Comparison of ENCODE assay signal across 7 mouse cellular contexts in genomic region chr2:31164841-31165455, GRCm38 (mm10). TPM values are rescaled to one million over a fixed set of nuclear protein-coding genes. Genes with fewer than 3 reads are reported as not detected.
DNase-seq lines count a peak whose midpoint lies in the region; ATAC-seq and TF ChIP-seq lines count a peak whose summit lies in the region.

No protein-coding gene starts in this region.

- H3K9ac ChIP-seq in heart, postnatal 0 days (replicated peaks; ENCODE audit: low read depth, low read length), result no peak overlapping the region
- no peak overlapping the region for H3K9ac ChIP-seq in stomach, embryonic 14.5 days (replicated peaks; ENCODE audit: low read depth, low read length)
- H3K9ac ChIP-seq in hindbrain, embryonic 14.5 days, result no peak overlapping the region

- H3K4me3 ChIP-seq in heart, postnatal 0 days (ENCODE audit: low read depth, low read length), result no peak overlapping the region
- no peak overlapping the region for H3K4me3 ChIP-seq in limb, embryonic 10.5 days
- H3K4me3 ChIP-seq in stomach, embryonic 14.5 days (ENCODE audit: low read depth, low read length), result no peak overlapping the region
- no peak overlapping the region for H3K4me3 ChIP-seq in hindbrain, embryonic 14.5 days (replicated peaks; ENCODE audit: low read length)

- no peak for TF ChIP-seq CTCF in heart, postnatal 0 days (IDR thresholded peaks at IDR 0.05; ENCODE audit: low read depth)

- H3K36me3 ChIP-seq in heart, postnatal 0 days (replicated peaks; ENCODE audit: control insufficient read depth, insufficient read depth, low read length), result peaks cover 27% of the 10 kb centered on the region
- peaks cover 40% of the 10 kb centered on the region for H3K36me3 ChIP-seq in limb, embryonic 10.5 days
- peaks cover 25% of the 10 kb centered on the region for H3K36me3 ChIP-seq in stomach, embryonic 14.5 days (ENCODE audit: control insufficient read depth, insufficient read depth, low read length)
- peaks cover 35% of the 10 kb centered on the region for H3K36me3 ChIP-seq in hindbrain, embryonic 14.5 days (replicated peaks; ENCODE audit: control insufficient read depth, insufficient read depth)

- H3K27me3 ChIP-seq in heart, postnatal 0 days (ENCODE audit: control insufficient read depth, insufficient read depth, low read length), result no peaks in the 10 kb centered on the region
- no peaks in the 10 kb centered on the region for H3K27me3 ChIP-seq in limb, embryonic 10.5 days (ENCODE audit: low read depth, poor library complexity, severe bottlenecking)
- no peaks in the 10 kb centered on the region for H3K27me3 ChIP-seq in stomach, embryonic 14.5 days (ENCODE audit: control insufficient read depth, insufficient read depth, low read length)
- H3K27me3 ChIP-seq in hindbrain, embryonic 14.5 days (ENCODE audit: control insufficient read depth, insufficient read depth, low read length), result no peaks in the 10 kb centered on the region

- peak overlapping the region; percentile 7; the same call in 1 of the 2 replicates for H3K4me2 ChIP-seq in heart, postnatal 0 days (ENCODE audit: low read depth, low read length)
- 0 out of 2 replicates have a peak overlapping the region, but pooled peaks have one; percentile 2 for H3K4me2 ChIP-seq in stomach, embryonic 14.5 days (replicated peaks; ENCODE audit: low read depth, low read length)
- H3K4me2 ChIP-seq in hindbrain, embryonic 14.5 days (replicated peaks), result no peak overlapping the region

- DNase-seq in ovary, adult 18-20 months (ENCODE audit: low spot score), result peak; percentile 12
- DNase-seq in ovary, postnatal 10 days (ENCODE audit: low spot score), result no peak
- DNase-seq in embryo, embryonic 10.5 days (ENCODE audit: low spot score), result peak; percentile 21
- peak; percentile 88 for DNase-seq in heart, postnatal 0 days (ENCODE audit: low spot score)
- DNase-seq in limb, embryonic 10.5 days (ENCODE audit: low spot score), result no peak
- DNase-seq in hindbrain, embryonic 14.5 days (ENCODE audit: low spot score), result no peak

- peak overlapping the region; percentile 82 for H3K27ac ChIP-seq in heart, postnatal 0 days (ENCODE audit: low read depth)
- H3K27ac ChIP-seq in limb, embryonic 10.5 days, result peak overlapping the region; percentile 21
- H3K27ac ChIP-seq in stomach, embryonic 14.5 days (ENCODE audit: low read length), result peak overlapping the region; percentile 95
- H3K27ac ChIP-seq in hindbrain, embryonic 14.5 days, result no peak overlapping the region

- no peak for TF ChIP-seq EP300 in heart, postnatal 0 days (IDR thresholded peaks at IDR 0.05; ENCODE audit: low read depth)

- WGBS in heart, postnatal 0 days, result 9% methylated on average over 5 of the region's 5 CpGs
- WGBS in limb, embryonic 10.5 days, result 57% methylated on average over 5 of the region's 5 CpGs
- WGBS in stomach, embryonic 14.5 days, result 22% methylated on average over 5 of the region's 5 CpGs
- 42% methylated on average over 5 of the region's 5 CpGs for whole genome bisulfite sequencing in hindbrain, embryonic 14.5 days

- ATAC-seq in heart, postnatal 0 days (ENCODE audit: insufficient read depth, low read depth), result peak; percentile 76
- ATAC-seq in stomach, embryonic 14.5 days (ENCODE audit: insufficient number of reproducible peaks, insufficient read depth, low FRiP score, low read depth), result peak; percentile 82
- ATAC-seq in hindbrain, embryonic 14.5 days (ENCODE audit: low FRiP score), result no peak

- no peaks in the 10 kb centered on the region for H3K9me3 ChIP-seq in heart, postnatal 0 days (replicated peaks; ENCODE audit: control insufficient read depth, low read length)
- no peaks in the 10 kb centered on the region for H3K9me3 ChIP-seq in limb, embryonic 10.5 days (replicated peaks)
- H3K9me3 ChIP-seq in stomach, embryonic 14.5 days (ENCODE audit: control insufficient read depth, low read depth, low read length), result no peaks in the 10 kb centered on the region
- no peaks in the 10 kb centered on the region for H3K9me3 ChIP-seq in hindbrain, embryonic 14.5 days (ENCODE audit: control insufficient read depth, low read length)

- H3K4me1 ChIP-seq in heart, postnatal 0 days (ENCODE audit: control insufficient read depth, insufficient read depth), result peaks cover 23% of the 10 kb centered on the region
- H3K4me1 ChIP-seq in limb, embryonic 10.5 days, result peaks cover 18% of the 10 kb centered on the region
- peaks cover 24% of the 10 kb centered on the region for H3K4me1 ChIP-seq in stomach, embryonic 14.5 days (ENCODE audit: control insufficient read depth, insufficient read depth, low read length)
- H3K4me1 ChIP-seq in hindbrain, embryonic 14.5 days (replicated peaks; ENCODE audit: control insufficient read depth, insufficient read depth, low read length), result no peaks in the 10 kb centered on the region

RNA-seq across cellular contexts. Expression of gene Gpr107, which starts 12.8 kb away (rescaled TPM):
- total RNA-seq in heart, postnatal 0 days (2014; rRNA removed; ENCODE audit: low replicate concordance), result 42.2 and 69.4 TPM in 2 replicates
- polyA plus RNA-seq in heart, postnatal 0 days (2015; fragmentation: Nextera tagmentation; extraction: Ambion mirVana), result 19.1 and 20.3 TPM in 2 replicates
- 29.0 and 38.0 TPM in 2 replicates for polyA plus RNA-seq in limb, embryonic 10.5 days (2016; fragmentation: Nextera tagmentation; extraction: Ambion mirVana)
- 33.5 and 39.8 TPM in 2 replicates for polyA plus RNA-seq in stomach, embryonic 14.5 days (2014; fragmentation: Nextera tagmentation; extraction: Ambion mirVana)
- polyA plus RNA-seq in hindbrain, embryonic 14.5 days (2014; fragmentation: Nextera tagmentation; extraction: Ambion mirVana), result 25.1 and 26.1 TPM in 2 replicates

RNA-seq across cellular contexts. Expression of gene Fnbp1, which starts 23.1 kb away (rescaled TPM):
- total RNA-seq in heart, postnatal 0 days (2014; rRNA removed; ENCODE audit: low replicate concordance), result 6.4 and 7.7 TPM in 2 replicates
- polyA plus RNA-seq in heart, postnatal 0 days (2015; fragmentation: Nextera tagmentation; extraction: Ambion mirVana), result 10.0 and 11.4 TPM in 2 replicates
- polyA plus RNA-seq in limb, embryonic 10.5 days (2016; fragmentation: Nextera tagmentation; extraction: Ambion mirVana), result 11.4 and 14.6 TPM in 2 replicates
- polyA plus RNA-seq in stomach, embryonic 14.5 days (2014; fragmentation: Nextera tagmentation; extraction: Ambion mirVana), result 36.5 and 39.2 TPM in 2 replicates
- polyA plus RNA-seq in hindbrain, embryonic 14.5 days (2014; fragmentation: Nextera tagmentation; extraction: Ambion mirVana), result 28.9 and 29.1 TPM in 2 replicates

Comparison
In these comparisons a context has a peak if more than half of its experiments do, and no peak if none do; other contexts are left out.
1. DNase-seq: peak in ovary, adult 18-20 months (single experiment), embryo, embryonic 10.5 days (single experiment) and heart, postnatal 0 days (single experiment); none in ovary, postnatal 10 days (single experiment), limb, embryonic 10.5 days (single experiment) and hindbrain, embryonic 14.5 days (single experiment).